Mouse (Mus musculus) yolk sac, embryonic 10.5 days (tissue): ENCODE measurements around the gene Rapgef4.
A peak's percentile ranks its signal among the peaks of the same experiment; 100 is the strongest.

Experiments
- DNase-seq: peaks from one replicate; pipeline ENCODE4 v3.0.0-alpha.2; 2017; ENCODE audit warnings: low spot score

The Rapgef4 gene

DNA sequence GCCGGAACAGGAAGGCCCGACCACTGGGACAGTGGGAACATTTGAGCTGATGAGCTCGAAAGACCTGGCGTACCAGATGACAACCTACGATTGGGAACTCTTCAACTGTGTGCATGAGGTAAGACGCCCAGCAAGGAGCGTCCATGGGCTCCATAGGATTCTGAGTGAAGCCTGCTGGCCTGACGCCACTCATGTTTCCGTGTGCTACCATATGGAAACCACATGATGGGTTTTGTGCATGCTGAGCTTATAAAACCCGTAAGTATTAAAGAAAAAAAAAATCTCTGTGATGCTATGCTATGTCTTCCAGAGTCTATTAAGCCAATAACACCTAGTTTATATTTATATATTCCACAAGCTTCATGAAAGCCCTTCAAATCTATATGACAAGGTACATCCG is 253.0 kb downstream of the Rapgef4 start:
- DNase-seq, result no peak

DNA sequence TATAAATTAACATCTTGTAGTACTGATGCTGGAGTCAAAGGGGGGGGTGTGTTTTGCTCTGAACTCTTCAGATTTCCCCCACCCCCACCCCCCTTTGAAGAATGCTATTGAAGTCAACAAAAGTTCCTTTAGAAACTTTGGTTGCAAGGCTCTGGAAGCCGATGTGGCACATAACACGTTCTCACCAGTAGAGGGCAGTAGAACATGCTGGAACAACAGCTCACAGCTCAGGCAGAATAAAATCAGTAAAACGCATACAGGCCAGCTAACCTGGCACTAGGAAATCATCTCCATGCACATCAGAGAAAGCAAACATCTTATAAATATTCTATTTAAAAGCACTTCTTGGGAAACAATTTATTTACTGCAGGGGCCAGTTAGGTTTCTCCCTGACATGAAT is 253.9 kb downstream of the Rapgef4 start:
- DNase-seq, result peak; percentile 42

GRCm38 (mm10) chr2:72235361-72235901 is 254.4 kb downstream of the Rapgef4 start:
- no peak for DNase-seq

- no peak for DNase-seq
Measured at GRCm38 (mm10) chr2:72238421-72238820, 257.4 kb downstream of the Rapgef4 start.

GRCm38 (mm10) chr2:72238925-72239324 is 257.9 kb downstream of the Rapgef4 start:
- DNase-seq, result no peak

DNA sequence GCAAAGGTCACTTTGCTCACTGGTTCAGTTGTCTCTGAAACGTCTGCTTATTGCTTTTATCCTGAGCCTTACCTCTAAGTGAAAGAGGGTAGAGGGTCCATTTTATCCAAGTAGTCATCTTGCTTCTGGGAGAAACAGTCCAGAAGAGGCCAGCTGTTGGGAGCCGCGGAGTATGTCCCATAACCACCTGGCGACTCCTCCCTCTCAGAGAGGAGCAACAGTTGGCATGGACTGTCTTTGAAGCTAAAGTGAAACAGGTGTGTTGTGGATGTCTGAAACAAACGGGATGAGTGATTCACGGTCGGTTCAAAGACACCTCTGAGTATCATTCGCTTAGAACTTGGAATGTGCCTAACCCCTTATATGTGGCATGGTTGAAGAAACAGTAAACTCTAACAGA is 258.4 kb downstream of the Rapgef4 start:
- no peak for DNase-seq

DNA sequence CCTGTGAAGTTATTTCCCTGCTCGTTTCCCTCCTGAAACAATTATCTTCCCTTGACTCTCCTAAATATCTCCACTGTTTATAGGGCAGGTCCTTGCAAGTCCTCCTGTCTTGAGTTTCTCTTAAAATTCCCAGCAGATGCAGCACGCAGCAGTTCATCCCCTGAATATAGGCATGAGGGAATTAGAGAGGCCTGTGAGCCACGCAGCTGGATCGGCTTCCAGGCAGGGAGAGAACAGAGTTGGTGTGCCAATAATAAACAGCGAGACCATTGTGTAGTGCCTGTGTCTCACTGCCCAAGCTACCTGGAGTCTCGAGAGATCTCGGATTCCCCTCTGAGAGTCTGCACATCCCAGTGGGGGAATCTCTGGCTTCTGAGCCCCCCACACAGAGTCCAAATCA is 259.0 kb downstream of the Rapgef4 start:
- DNase-seq, result no peak

- DNase-seq, result no peak
Measured at GRCm38 (mm10) chr2:72240691-72241090, 259.7 kb downstream of the Rapgef4 start.

- no peak for DNase-seq
Measured at GRCm38 (mm10) chr2:72241714-72242472, 260.9 kb downstream of the Rapgef4 start.

- no peak for DNase-seq
Measured at GRCm38 (mm10) chr2:72242910-72243675, 262.1 kb downstream of the Rapgef4 start.

- no peak for DNase-seq
Measured at GRCm38 (mm10) chr2:72245631-72246030, 264.6 kb downstream of the Rapgef4 start.

GRCm38 (mm10) chr2:72246376-72246775 is 265.3 kb downstream of the Rapgef4 start:
- no peak for DNase-seq

- peak; percentile 50 for DNase-seq
Measured at GRCm38 (mm10) chr2:72247819-72248218, 266.8 kb downstream of the Rapgef4 start.

GRCm38 (mm10) chr2:72252510-72253505 is 271.8 kb downstream of the Rapgef4 start:
- no peak for DNase-seq

GRCm38 (mm10) chr2:72253882-72254281 is 272.8 kb downstream of the Rapgef4 start:
- DNase-seq, result no peak

DNA sequence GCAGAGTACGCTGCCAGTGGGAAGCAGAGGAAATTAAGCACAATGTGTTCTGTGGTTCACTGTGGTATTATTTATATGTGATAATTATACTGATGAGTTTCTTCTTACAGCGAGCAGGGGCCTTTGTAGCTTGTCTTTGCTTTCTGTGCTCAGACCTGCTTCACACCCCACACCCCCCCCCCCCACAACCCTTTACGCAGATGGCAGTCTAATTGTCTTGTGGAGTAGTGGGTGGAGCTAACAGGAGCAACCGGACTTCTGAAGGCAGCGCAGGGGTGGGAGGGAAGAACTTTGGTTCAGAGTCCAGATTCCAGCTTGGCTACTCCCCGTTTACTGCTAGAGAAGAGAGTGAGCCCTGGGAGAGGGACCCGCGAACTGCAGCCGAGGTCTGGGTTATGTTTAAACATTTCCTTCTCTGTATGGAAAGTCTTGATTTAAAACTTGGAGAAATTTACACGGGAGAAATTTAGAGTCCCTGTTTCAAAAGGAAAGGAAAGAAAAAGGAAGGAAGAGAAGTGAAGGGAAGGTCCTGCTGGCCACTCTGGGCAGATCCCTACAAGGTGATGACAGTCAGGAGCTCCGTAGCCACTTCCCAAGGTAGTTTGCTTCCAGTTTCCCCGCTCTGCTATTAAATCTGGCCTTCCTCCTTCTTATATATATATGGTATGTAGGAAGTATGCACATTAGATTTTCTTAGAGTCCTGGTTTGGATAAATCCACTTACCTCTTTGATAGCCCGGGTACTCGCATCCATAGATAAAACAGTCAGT is 274.0 kb downstream of the Rapgef4 start:
- DNase-seq, result peak; percentile 82

- no peak for DNase-seq
Measured at GRCm38 (mm10) chr2:72260704-72261103, 279.7 kb downstream of the Rapgef4 start.

- DNase-seq, result no peak
Measured at GRCm38 (mm10) chr2:72262814-72263480, 281.9 kb downstream of the Rapgef4 start.

DNA sequence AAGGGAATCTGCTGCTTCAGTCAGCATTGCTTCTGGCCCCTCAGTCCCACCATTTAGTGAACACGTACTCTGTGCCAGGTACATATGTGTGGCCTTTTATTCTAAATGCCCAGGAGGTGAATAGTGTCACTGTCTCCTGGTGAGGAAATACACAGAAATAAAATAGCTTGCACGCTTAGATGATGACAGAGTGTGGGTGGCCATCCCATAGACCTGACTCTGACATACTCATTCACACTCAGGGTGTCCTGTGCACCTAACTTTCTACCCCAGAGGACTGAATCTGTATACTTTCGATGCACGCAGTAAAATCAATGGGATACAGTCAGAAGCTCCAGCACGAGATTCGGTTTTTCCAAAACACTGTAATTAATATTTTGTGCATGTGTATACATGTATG is 286.4 kb downstream of the Rapgef4 start:
- DNase-seq, result no peak

DNA sequence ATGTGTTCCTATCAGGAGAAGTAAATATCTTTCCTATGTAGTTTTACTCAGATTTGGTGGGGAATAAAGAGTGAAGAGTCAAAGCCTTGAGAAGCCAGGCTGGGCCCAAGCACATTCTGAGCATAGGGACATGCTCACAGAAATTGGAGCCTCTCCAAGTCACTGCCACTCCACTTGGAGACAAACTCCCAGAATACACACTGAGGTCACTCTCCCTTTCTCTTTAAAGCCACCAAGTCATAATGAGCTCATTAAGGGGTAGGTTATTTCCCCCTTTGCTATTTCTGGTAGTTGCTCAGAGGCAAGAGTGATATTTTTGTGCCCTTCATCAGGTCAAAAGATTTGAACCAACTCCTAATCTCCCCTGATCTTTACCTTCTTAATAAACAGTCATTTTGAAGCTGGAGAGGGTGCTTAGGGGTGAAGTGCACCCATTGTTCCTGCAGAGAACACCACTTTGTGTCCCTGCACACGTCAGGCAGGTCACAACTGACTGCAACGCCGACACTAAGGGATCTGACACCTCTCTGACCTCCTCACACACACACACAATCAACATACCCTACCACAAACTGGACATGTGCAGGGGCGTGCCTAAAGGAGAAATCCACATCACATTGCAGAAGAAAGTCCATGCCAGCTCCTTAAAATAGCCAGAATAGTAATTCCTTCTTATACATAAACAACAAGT is 288.8 kb downstream of the Rapgef4 start:
- no peak for DNase-seq
